Mouse (Mus musculus) erythroblast, embryonic 14.5 days (primary cell): ENCODE data around the gene Gm13889.

Source experiments
- GATA1 ChIP-seq: IDR thresholded peaks from 2 replicates; pipeline ENCODE4 v1.6.1; 2012; ENCODE audit warnings: low read length, inconsistent platforms, mixed read lengths
- TAL1 ChIP-seq: IDR thresholded peaks from 3 replicates; pipeline ENCODE4 v1.6.1; 2012; ENCODE audit warnings: low read length, inconsistent platforms, mixed read lengths

GRCm38 (mm10) chr2:93963802-93964201, 6.8 kb upstream of the Gm13889 start:
- TF ChIP-seq GATA1 (no peak), TAL1 (no peak)
